Mouse (Mus musculus) liver, embryonic 15.5 days (tissue): ENCODE data around the gene Bcor. TPM values are rescaled to one million over a fixed set of nuclear protein-coding genes. Genes with fewer than 3 reads are reported as not detected.

Source experiments
- ATAC-seq: fragments of 200-750 bp; cut with Nextera tagmentation; 2 replicates; pipeline ENCODE4 v1.8.0; 2017; ENCODE audit warnings: moderate number of reproducible peaks, mild to moderate bottlenecking, moderate library complexity; ENCODE audit not compliant: insufficient read depth
- H3K27ac ChIP-seq: fragments of 300-500 bp; sonication (generic); replicated peaks from 2 replicates; pipeline ENCODE4 v1.5.1; 2015; ENCODE audit warnings: mild to moderate bottlenecking, inconsistent platforms
- H3K27me3 ChIP-seq: fragments of 300-500 bp; sonication (generic); 2 replicates; pipeline ENCODE4 v1.6.1; 2015; ENCODE audit warnings: mild to moderate bottlenecking, inconsistent platforms
- H3K36me3 ChIP-seq: fragments of 300-500 bp; sonication (generic); replicated peaks from 2 replicates; pipeline ENCODE4 v1.6.1; 2015; ENCODE audit warnings: moderate library complexity, mild to moderate bottlenecking, inconsistent platforms
- H3K4me1 ChIP-seq: fragments of 300-500 bp; sonication (generic); replicated peaks from 2 replicates; pipeline ENCODE4 v1.6.1; 2015; ENCODE audit warnings: inconsistent platforms
- H3K4me2 ChIP-seq: fragments of 300-500 bp; sonication (generic); 2 replicates; pipeline ENCODE4 v1.6.1; 2015; ENCODE audit warnings: moderate library complexity, mild to moderate bottlenecking, inconsistent platforms
- H3K4me3 ChIP-seq: fragments of 300-500 bp; sonication (generic); replicated peaks from 2 replicates; pipeline ENCODE4 v1.5.1; 2015; ENCODE audit warnings: mild to moderate bottlenecking, inconsistent platforms
- H3K9ac ChIP-seq: fragments of 300-500 bp; sonication (generic); 2 replicates; pipeline ENCODE4 v1.6.1; 2015; ENCODE audit warnings: moderate library complexity, mild to moderate bottlenecking, inconsistent platforms
- H3K9me3 ChIP-seq: fragments of 300-500 bp; sonication (generic); replicated peaks from 2 replicates; pipeline ENCODE4 v1.6.1; 2016; ENCODE audit warnings: inconsistent platforms
- WGBS: fragments of 180-500 bp; shearing (Covaris S2); methylation state at CpG from one replicate; pipeline ENCODE4 v1.1.7; 2015; ENCODE audit warnings: mixed read lengths; ENCODE audit not compliant: insufficient replicate concordance; 5-methylcytosine and 5-hydroxymethylcytosine counted together
- polyA plus RNA-seq: library from polyadenylated mRNA; unstranded; fragments of >200 nt; fragmentation: Nextera tagmentation; extraction: Ambion mirVana; gene quantifications from 2 replicates; pipeline ENCODE4 v1.2.1, GENCODE M21; 2015

Gene Bcor
- polyA plus RNA-seq, 1 experiment from 2014 or later, result 4.3 TPM

- peaks cover 100% of the 10 kb centered on the region for H3K27me3 ChIP-seq
Measured at GRCm38 (mm10) chrX:12082736-12083135, 77.4 kb downstream of the Bcor start.

GRCm38 (mm10) chrX:12082184-12082583 is 78.0 kb downstream of the Bcor start:
- no peaks in the 10 kb centered on the region for H3K9me3 ChIP-seq
- no peak overlapping the region for H3K4me3 ChIP-seq
- H3K9ac ChIP-seq, result no peak overlapping the region
- H3K27me3 ChIP-seq, result peaks cover 100% of the 10 kb centered on the region
- 44% methylated on average over 5 of the region's 5 CpGs for WGBS
- H3K27ac ChIP-seq, result no peak overlapping the region
- no peaks in the 10 kb centered on the region for H3K36me3 ChIP-seq
- peaks cover 53% of the 10 kb centered on the region for H3K4me1 ChIP-seq
- no peak overlapping the region for H3K4me2 ChIP-seq
- no peak for ATAC-seq

More at GRCm38 (mm10) chrX:12082736-12083135, 77.4 kb downstream of the Bcor start:
- Histone ChIP-seq H3K4me1 (peaks cover 51% of the 10 kb centered on the region), H3K9ac (no peak overlapping the region), H3K4me2 (no peak overlapping the region), H3K9me3 (no peaks in the 10 kb centered on the region), H3K4me3 (no peak overlapping the region), H3K27ac (no peak overlapping the region), H3K36me3 (no peaks in the 10 kb centered on the region)
- 43% methylated on average over 16 of the region's 16 CpGs for WGBS
- ATAC-seq, result no peak

- WGBS, result 11% methylated on average over 22 of the region's 22 CpGs
- peaks cover 52% of the 10 kb centered on the region for H3K4me1 ChIP-seq
- ATAC-seq, result no peak
- H3K36me3 ChIP-seq, result no peaks in the 10 kb centered on the region
- H3K4me3 ChIP-seq, result 0 out of 2 replicates have a peak overlapping the region, but pooled peaks have one; percentile 70
- no peak overlapping the region for H3K9ac ChIP-seq
- peak overlapping the region; percentile 91 for H3K4me2 ChIP-seq
- H3K9me3 ChIP-seq, result no peaks in the 10 kb centered on the region
- H3K27ac ChIP-seq, result no peak overlapping the region
- peaks cover 100% of the 10 kb centered on the region for H3K27me3 ChIP-seq
Measured at GRCm38 (mm10) chrX:12081741-12082155, 78.4 kb downstream of the Bcor start.

- 4% methylated on average over 59 of the region's 61 CpGs for WGBS
- peak overlapping the region; percentile 63; the same call in 1 of the 2 replicates for H3K9ac ChIP-seq
- no peaks in the 10 kb centered on the region for H3K9me3 ChIP-seq
- no peaks in the 10 kb centered on the region for H3K36me3 ChIP-seq
- no peak overlapping the region for H3K27ac ChIP-seq
- H3K4me3 ChIP-seq, result peak overlapping the region; percentile 70
- H3K4me1 ChIP-seq, result peaks cover 52% of the 10 kb centered on the region
- no peak for ATAC-seq
- H3K4me2 ChIP-seq, result peak overlapping the region; percentile 91
- peaks cover 100% of the 10 kb centered on the region for H3K27me3 ChIP-seq
Measured at GRCm38 (mm10) chrX:12080904-12081740, 79.0 kb downstream of the Bcor start.

GRCm38 (mm10) chrX:12080095-12080903 is 79.9 kb downstream of the Bcor start:
- Histone ChIP-seq H3K9me3 (no peaks in the 10 kb centered on the region), H3K36me3 (no peaks in the 10 kb centered on the region), H3K9ac (peak overlapping the region; percentile 63), H3K4me2 (peak overlapping the region; percentile 91), H3K27ac (peak overlapping the region; percentile 66), H3K27me3 (peaks cover 100% of the 10 kb centered on the region), H3K4me3 (peak overlapping the region; percentile 70), H3K4me1 (peaks cover 44% of the 10 kb centered on the region)
- peak; percentile 58 for ATAC-seq
- WGBS, result 3% methylated on average over 48 of the region's 97 CpGs

- no peak; the same call in 1 of the 2 replicates for ATAC-seq
Measured at GRCm38 (mm10) chrX:12079309-12080094, 80.7 kb downstream of the Bcor start.

GRCm38 (mm10) chrX:12079059-12079308 is 81.2 kb downstream of the Bcor start:
- Histone ChIP-seq H3K9me3 (no peaks in the 10 kb centered on the region), H3K4me3 (peak overlapping the region; percentile 70), H3K27ac (no peak overlapping the region; the same call in 1 of the 2 replicates), H3K27me3 (peaks cover 95% of the 10 kb centered on the region), H3K9ac (peak overlapping the region; percentile 63), H3K36me3 (no peaks in the 10 kb centered on the region), H3K4me1 (peaks cover 34% of the 10 kb centered on the region), H3K4me2 (peak overlapping the region; percentile 91)
- ATAC-seq, result no peak
- 6% methylated on average over 27 of the region's 27 CpGs for WGBS

More at GRCm38 (mm10) chrX:12079309-12080094, 80.7 kb downstream of the Bcor start:
- Histone ChIP-seq H3K27me3 (peaks cover 100% of the 10 kb centered on the region), H3K9me3 (no peaks in the 10 kb centered on the region), H3K4me3 (peak overlapping the region; percentile 70), H3K36me3 (no peaks in the 10 kb centered on the region), H3K4me2 (peak overlapping the region; percentile 91), H3K9ac (peak overlapping the region; percentile 63), H3K27ac (peak overlapping the region; percentile 66), H3K4me1 (peaks cover 36% of the 10 kb centered on the region)
- WGBS, result 2% methylated on average over 75 of the region's 79 CpGs

- H3K27ac ChIP-seq, result no peak overlapping the region
- peak overlapping the region; percentile 70 for H3K4me3 ChIP-seq
- peaks cover 89% of the 10 kb centered on the region for H3K27me3 ChIP-seq
- peak overlapping the region; percentile 91 for H3K4me2 ChIP-seq
- peak; percentile 13 for ATAC-seq
- H3K9ac ChIP-seq, result peak overlapping the region; percentile 63
- H3K36me3 ChIP-seq, result no peaks in the 10 kb centered on the region
- H3K9me3 ChIP-seq, result no peaks in the 10 kb centered on the region
- peaks cover 34% of the 10 kb centered on the region for H3K4me1 ChIP-seq
- whole genome bisulfite sequencing, result 2% methylated on average over 73 of the region's 73 CpGs
Measured at GRCm38 (mm10) chrX:12078195-12079058, 81.7 kb downstream of the Bcor start.

GRCm38 (mm10) chrX:12077601-12077980 is 82.6 kb downstream of the Bcor start:
- H3K27me3 ChIP-seq, result peaks cover 88% of the 10 kb centered on the region
- peak overlapping the region; percentile 63 for H3K9ac ChIP-seq
- no peaks in the 10 kb centered on the region for H3K9me3 ChIP-seq
- H3K4me2 ChIP-seq, result peak overlapping the region; percentile 91
- H3K4me1 ChIP-seq, result peaks cover 41% of the 10 kb centered on the region
- peak overlapping the region; percentile 70 for H3K4me3 ChIP-seq
- H3K36me3 ChIP-seq, result no peaks in the 10 kb centered on the region
- 4% methylated on average over 22 of the region's 22 CpGs for WGBS
- ATAC-seq, result no peak
- no peak overlapping the region for H3K27ac ChIP-seq
